Mouse (Mus musculus): Measurements from ENCODE around the gene Gm3543. TPM values are rescaled to one million over a fixed set of nuclear protein-coding genes. Genes with fewer than 3 reads are reported as not detected.
"Not testable (repeated sequence)": the region's sequence is repeated elsewhere in the genome, so short reads cannot be mapped to it uniquely, and the experiment has no call there.

Gene Gm3543
- not detected in 2 replicates for polyA plus RNA-seq (2016; fragmentation: Nextera tagmentation; extraction: Ambion mirVana)

GRCm38 (mm10) chr14:41983225-41983624, at the start of gene Gm3543:
Gene Gm3543, minus strand, starts transcription at chr14:41983325.
- not testable (repeated sequence) for H3K27me3 ChIP-seq (ENCODE audit: low read depth, poor library complexity, severe bottlenecking); H3K4me1 ChIP-seq; H3K4me3 ChIP-seq; H3K9me3 ChIP-seq (replicated peaks); H3K27ac ChIP-seq (replicated peaks); H3K36me3 ChIP-seq; DNase-seq (ENCODE audit: low spot score)
- no CpG with 5 or more reads among the region's 1 CpGs for WGBS

GRCm38 (mm10) chr14:41968596-41968995, 14.5 kb downstream of the Gm3543 start:
- H3K9me3 ChIP-seq (replicated peaks); H3K36me3 ChIP-seq; H3K4me3 ChIP-seq; H3K4me1 ChIP-seq; H3K27me3 ChIP-seq (ENCODE audit: low read depth, poor library complexity, severe bottlenecking); H3K27ac ChIP-seq (replicated peaks); DNase-seq (ENCODE audit: low spot score): not testable (repeated sequence)
- 71% methylated on average over 3 of the region's 3 CpGs for WGBS

GRCm38 (mm10) chr14:41967827-41968226, 15.3 kb downstream of the Gm3543 start, which contains the start of gene Gm6401:
Gene Gm6401, minus strand, starts transcription at chr14:41967927.
- H3K36me3 ChIP-seq; DNase-seq (ENCODE audit: low spot score); H3K4me3 ChIP-seq; H3K27me3 ChIP-seq (ENCODE audit: low read depth, poor library complexity, severe bottlenecking); H3K27ac ChIP-seq (replicated peaks); H3K4me1 ChIP-seq; H3K9me3 ChIP-seq (replicated peaks): not testable (repeated sequence)
- WGBS: 87% methylated on average over 1 of the region's 1 CpGs

- not testable (repeated sequence) for H3K27ac ChIP-seq (replicated peaks); H3K4me3 ChIP-seq; H3K4me1 ChIP-seq; H3K9me3 ChIP-seq (replicated peaks); H3K36me3 ChIP-seq; H3K27me3 ChIP-seq (ENCODE audit: low read depth, poor library complexity, severe bottlenecking); DNase-seq (ENCODE audit: low spot score)
- WGBS: 79% methylated on average over 4 of the region's 4 CpGs
Measured at GRCm38 (mm10) chr14:41964095-41964494, 19.0 kb downstream of the Gm3543 start.

- WGBS: 78% methylated on average over 2 of the region's 2 CpGs
- not testable (repeated sequence) for H3K9me3 ChIP-seq (replicated peaks); H3K27ac ChIP-seq (replicated peaks); H3K27me3 ChIP-seq (ENCODE audit: low read depth, poor library complexity, severe bottlenecking); H3K36me3 ChIP-seq; DNase-seq (ENCODE audit: low spot score); H3K4me3 ChIP-seq; H3K4me1 ChIP-seq
Measured at GRCm38 (mm10) chr14:41943695-41944094, 39.4 kb downstream of the Gm3543 start, which contains the start of gene 1700024B05Rik. Gene 1700024B05Rik, plus strand, starts transcription at chr14:41943995.

Other genes starting within 250 kb of the Gm3543 start
- gene Gm7929, start 232.7 kb downstream of the Gm3543 start, polyA plus RNA-seq (2016; fragmentation: Nextera tagmentation; extraction: Ambion mirVana): not detected in 2 replicates
- gene Gm47189, start 210.9 kb downstream of the Gm3543 start, polyA plus RNA-seq (2016; fragmentation: Nextera tagmentation; extraction: Ambion mirVana): not detected in 2 replicates
- not detected in 2 replicates for gene Gm7980, start 76.0 kb downstream of the Gm3543 start, polyA plus RNA-seq (2016; fragmentation: Nextera tagmentation; extraction: Ambion mirVana)
- not detected in 2 replicates for gene 1700049E17Rik1, start 58.4 kb downstream of the Gm3543 start, polyA plus RNA-seq (2016; fragmentation: Nextera tagmentation; extraction: Ambion mirVana)
- not detected in 2 replicates for gene 1700024B05Rik, start 39.3 kb downstream of the Gm3543 start, polyA plus RNA-seq (2016; fragmentation: Nextera tagmentation; extraction: Ambion mirVana)
- gene Gm6401, start 15.4 kb downstream of the Gm3543 start, polyA plus RNA-seq (2016; fragmentation: Nextera tagmentation; extraction: Ambion mirVana): not detected in 2 replicates
- not detected in 2 replicates for gene Gm7951, start 134.0 kb upstream of the Gm3543 start, polyA plus RNA-seq (2016; fragmentation: Nextera tagmentation; extraction: Ambion mirVana)
- gene Gm17027, start 179.3 kb upstream of the Gm3543 start, polyA plus RNA-seq (2016; fragmentation: Nextera tagmentation; extraction: Ambion mirVana): not detected in 2 replicates
- gene Gm3573, start 207.5 kb upstream of the Gm3543 start, polyA plus RNA-seq (2016; fragmentation: Nextera tagmentation; extraction: Ambion mirVana): not detected in 2 replicates

Measured in midbrain, embryonic 10.5 days (tissue).